Mouse (Mus musculus) brain, embryonic 14.5 days (tissue): ENCODE data around the gene Stk11.

Experiments
- CTCF ChIP-seq: fragments of 200-500 bp; IDR thresholded peaks from 2 replicates; pipeline ENCODE4 v1.5.1; 2012; ENCODE audit warnings: inconsistent platforms, mild to moderate bottlenecking, moderate library complexity, borderline replicate concordance; ENCODE audit not compliant: insufficient read depth, insufficient read length; ENCODE audit errors: extremely low read depth
- POLR2A ChIP-seq: fragments of 200-500 bp; IDR thresholded peaks from 2 replicates; pipeline ENCODE4 v1.6.1; 2012; ENCODE audit warnings: mild to moderate bottlenecking, inconsistent platforms, borderline replicate concordance; ENCODE audit not compliant: poor library complexity, insufficient read depth, insufficient read length, severe bottlenecking; ENCODE audit errors: extremely low read depth

GRCm38 (mm10) chr10:80145896-80146295 is 30.3 kb downstream of the Stk11 start:
- TF ChIP-seq CTCF (no peak), POLR2A (no peak)
